Comparison of ENCODE assay signal across 9 mouse cellular contexts in the genomic region with DNA sequence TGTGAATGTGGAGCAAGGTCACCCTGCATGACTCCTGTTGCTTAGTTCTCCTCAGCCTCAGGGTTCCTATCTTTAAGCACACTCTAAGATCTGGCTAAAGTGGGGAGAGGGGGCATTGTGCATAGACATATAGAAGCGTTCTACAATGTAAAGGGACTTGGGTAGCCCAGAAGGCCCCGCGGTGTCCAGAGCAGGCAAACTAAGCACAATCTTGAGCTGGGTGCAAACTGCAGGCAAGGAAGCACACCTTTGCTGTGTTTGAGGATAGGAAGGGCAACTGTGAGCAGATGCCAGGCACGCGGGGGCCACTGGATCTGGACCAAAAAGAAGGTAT. TPM values are rescaled to one million over a fixed set of nuclear protein-coding genes. Genes with fewer than 3 reads are reported as not detected.
DNase-seq lines count a peak whose midpoint lies in the region; ATAC-seq lines count a peak whose summit lies in the region.
"Had no signal": no experiment of that assay in that cellular context is flagged by ENCODE, and none has a peak within 500 bp of the region (broad histone marks: within the 10 kb centered on the region; RNA-seq: fewer than 3 reads in every experiment).

No protein-coding gene starts in this region.

- no peak for DNase-seq in kidney, adult 11 months
- DNase-seq in embryonic facial prominence, embryonic 10.5 days (ENCODE audit: low spot score) = no peak
- no peak for DNase-seq in gastrocnemius, postnatal 14 days
- DNase-seq in left cerebral cortex, postnatal 25 days (ENCODE audit: low spot score in 2 of 2) = no peak
- DNase-seq in embryo, embryonic 10.5 days (ENCODE audit: low spot score) = no peak

- peak overlapping the region; percentile 59; the same call in 1 of the 2 replicates for H3K27ac ChIP-seq in kidney, embryonic 14.5 days (ENCODE audit: low read depth, low read length)
- peak overlapping the region; percentile 87 for H3K27ac ChIP-seq in embryonic facial prominence, embryonic 10.5 days (replicated peaks)
- H3K27ac ChIP-seq in hindbrain, embryonic 12.5 days = peak overlapping the region; percentile 79; the same call in 1 of the 2 replicates
- peak overlapping the region; percentile 79 for H3K27ac ChIP-seq in midbrain, embryonic 13.5 days

- peaks cover under 1% of the 10 kb centered on the region; the same call in 1 of the 2 replicates for H3K36me3 ChIP-seq in kidney, embryonic 14.5 days (ENCODE audit: control insufficient read depth, insufficient read depth, low read length)
- peaks cover 13% of the 10 kb centered on the region for H3K36me3 ChIP-seq in embryonic facial prominence, embryonic 10.5 days (replicated peaks)
- H3K36me3 ChIP-seq in hindbrain, embryonic 12.5 days = peaks cover 15% of the 10 kb centered on the region
- peaks cover 22% of the 10 kb centered on the region for H3K36me3 ChIP-seq in midbrain, embryonic 13.5 days

- WGBS in kidney, embryonic 14.5 days = 8% methylated on average over 5 of the region's 5 CpGs
- 6% methylated on average over 5 of the region's 5 CpGs for WGBS in embryonic facial prominence, embryonic 10.5 days
- 8% methylated on average over 5 of the region's 5 CpGs for WGBS in hindbrain, embryonic 12.5 days
- 7% methylated on average over 5 of the region's 5 CpGs for WGBS in midbrain, embryonic 13.5 days

- no peaks in the 10 kb centered on the region for H3K27me3 ChIP-seq in kidney, embryonic 14.5 days (ENCODE audit: control insufficient read depth, insufficient read depth, low read length)
- H3K27me3 ChIP-seq in embryonic facial prominence, embryonic 10.5 days (replicated peaks; ENCODE audit: low read depth, poor library complexity, severe bottlenecking) = peaks cover 32% of the 10 kb centered on the region
- H3K27me3 ChIP-seq in hindbrain, embryonic 12.5 days = peaks cover 6% of the 10 kb centered on the region; the same call in 1 of the 2 replicates
- H3K27me3 ChIP-seq in midbrain, embryonic 13.5 days = peaks cover 4% of the 10 kb centered on the region; the same call in 1 of the 2 replicates
- H3K27me3 ChIP-seq: Patski had no signal

- 0 out of 2 replicates have a peak, but pooled peaks cover 2% of the 10 kb centered on the region for H3K4me1 ChIP-seq in kidney, embryonic 14.5 days (ENCODE audit: control insufficient read depth, insufficient read depth, low read length)
- peaks cover 19% of the 10 kb centered on the region for H3K4me1 ChIP-seq in embryonic facial prominence, embryonic 10.5 days
- H3K4me1 ChIP-seq in hindbrain, embryonic 12.5 days = peaks cover 8% of the 10 kb centered on the region
- peaks cover 21% of the 10 kb centered on the region for H3K4me1 ChIP-seq in midbrain, embryonic 13.5 days (replicated peaks)

- peak; percentile 17; the same call in 1 of the 2 replicates for ATAC-seq in kidney, embryonic 14.5 days (ENCODE audit: low FRiP score, low TSS enrichment)
- 0 out of 2 replicates have a peak, but pooled peaks have one; percentile 9 for ATAC-seq in hindbrain, embryonic 12.5 days (ENCODE audit: low FRiP score)
- peak; percentile 37 for ATAC-seq in midbrain, embryonic 13.5 days

- peak overlapping the region; percentile 73 for H3K4me3 ChIP-seq in kidney, embryonic 14.5 days (ENCODE audit: low read length)
- H3K4me3 ChIP-seq in embryonic facial prominence, embryonic 10.5 days = peak overlapping the region; percentile 84
- H3K4me3 ChIP-seq in hindbrain, embryonic 12.5 days = peak overlapping the region; percentile 85
- peak overlapping the region; percentile 64 for H3K4me3 ChIP-seq in midbrain, embryonic 13.5 days (replicated peaks)

- no peaks in the 10 kb centered on the region for H3K9me3 ChIP-seq in kidney, embryonic 14.5 days (ENCODE audit: control insufficient read depth, low read length)
- no peaks in the 10 kb centered on the region for H3K9me3 ChIP-seq in embryonic facial prominence, embryonic 10.5 days
- H3K9me3 ChIP-seq in hindbrain, embryonic 12.5 days (replicated peaks) = no peaks in the 10 kb centered on the region
- no peaks in the 10 kb centered on the region for H3K9me3 ChIP-seq in midbrain, embryonic 13.5 days

- H3K4me2 ChIP-seq in kidney, embryonic 14.5 days (replicated peaks; ENCODE audit: low read depth, low read length) = peak overlapping the region; percentile 97
- H3K4me2 ChIP-seq in hindbrain, embryonic 12.5 days (replicated peaks) = peak overlapping the region; percentile 91
- H3K4me2 ChIP-seq in midbrain, embryonic 13.5 days (replicated peaks) = peak overlapping the region; percentile 94

- intact Hi-C loops in gastrocnemius, postnatal 14 days (cut with DNase I; ENCODE audit: low total_unique reads) = no loop called here
- intact Hi-C loops in left cerebral cortex, postnatal 25 days (cut with DNase I) = no loop called here

- H3K9ac ChIP-seq in kidney, embryonic 14.5 days (ENCODE audit: low read depth, low read length) = peak overlapping the region; percentile 85
- H3K9ac ChIP-seq in hindbrain, embryonic 12.5 days = peak overlapping the region; percentile 89
- peak overlapping the region; percentile 88 for H3K9ac ChIP-seq in midbrain, embryonic 13.5 days (replicated peaks)

RNA-seq across cellular contexts. Expression of gene Ppp1r26, which starts 0.5 kb away (rescaled TPM):
- polyA plus RNA-seq in kidney, embryonic 14.5 days (2014; fragmentation: Nextera tagmentation; extraction: Ambion mirVana) = 3.0 and 6.2 TPM in 2 replicates
- 5.0 and 5.3 TPM in 2 replicates for polyA plus RNA-seq in embryonic facial prominence, embryonic 10.5 days (2016; fragmentation: Nextera tagmentation; extraction: Ambion mirVana)
- 10.0 and 10.6 TPM in 2 replicates for polyA plus RNA-seq in hindbrain, embryonic 12.5 days (2016; fragmentation: Nextera tagmentation; extraction: Ambion mirVana)
- polyA plus RNA-seq in midbrain, embryonic 13.5 days (2015; fragmentation: Nextera tagmentation; extraction: Ambion mirVana) = 10.7 and 11.8 TPM in 2 replicates
- 1 to 10 TPM; 1.5 to 2.7 TPM for total RNA-seq in gastrocnemius, postnatal 14 days (2021)
- 10 to 100 TPM; 23.5 to 29.0 TPM for total RNA-seq in left cerebral cortex, postnatal 25 days (2021)

RNA-seq across cellular contexts. Expression of gene 1700007K13Rik, which starts 20.0 kb away (rescaled TPM):
- 0.37 and 0.53 TPM in 2 replicates for polyA plus RNA-seq in kidney, embryonic 14.5 days (2014; fragmentation: Nextera tagmentation; extraction: Ambion mirVana)
- 1.3 and 1.5 TPM in 2 replicates for polyA plus RNA-seq in embryonic facial prominence, embryonic 10.5 days (2016; fragmentation: Nextera tagmentation; extraction: Ambion mirVana)
- polyA plus RNA-seq in hindbrain, embryonic 12.5 days (2016; fragmentation: Nextera tagmentation; extraction: Ambion mirVana) = 3.7 and 4.0 TPM in 2 replicates
- polyA plus RNA-seq in midbrain, embryonic 13.5 days (2015; fragmentation: Nextera tagmentation; extraction: Ambion mirVana) = 0.85 and 1.3 TPM in 2 replicates
- under 1 TPM in 1 of 2 experiments, not detected in 1; 0.55 TPM for total RNA-seq in gastrocnemius, postnatal 14 days (2021)
- 1 to 10 TPM; 3.2 to 5.4 TPM for total RNA-seq in left cerebral cortex, postnatal 25 days (2021)

RNA-seq across cellular contexts. Expression of gene Mrps2, which starts 21.7 kb away (rescaled TPM):
- polyA plus RNA-seq in kidney, embryonic 14.5 days (2014; fragmentation: Nextera tagmentation; extraction: Ambion mirVana) = 51.9 and 73.0 TPM in 2 replicates
- polyA plus RNA-seq in embryonic facial prominence, embryonic 10.5 days (2016; fragmentation: Nextera tagmentation; extraction: Ambion mirVana) = 68.5 and 71.9 TPM in 2 replicates
- 52.5 and 54.3 TPM in 2 replicates for polyA plus RNA-seq in hindbrain, embryonic 12.5 days (2016; fragmentation: Nextera tagmentation; extraction: Ambion mirVana)
- polyA plus RNA-seq in midbrain, embryonic 13.5 days (2015; fragmentation: Nextera tagmentation; extraction: Ambion mirVana) = 50.1 and 52.3 TPM in 2 replicates
- total RNA-seq in gastrocnemius, postnatal 14 days (2021) = 10 to 100 TPM; 25.3 to 28.5 TPM
- total RNA-seq in left cerebral cortex, postnatal 25 days (2021) = 10 to 100 TPM; 39.1 to 41.1 TPM

RNA-seq across cellular contexts. Expression of gene Gbgt1, which starts 50.5 kb away (rescaled TPM):
- polyA plus RNA-seq in kidney, embryonic 14.5 days (2014; fragmentation: Nextera tagmentation; extraction: Ambion mirVana) = 2.7 and 3.5 TPM in 2 replicates
- 0.22 TPM in 1 of 2 replicates, not detected in the other for polyA plus RNA-seq in embryonic facial prominence, embryonic 10.5 days (2016; fragmentation: Nextera tagmentation; extraction: Ambion mirVana)
- 0.67 and 0.72 TPM in 2 replicates for polyA plus RNA-seq in hindbrain, embryonic 12.5 days (2016; fragmentation: Nextera tagmentation; extraction: Ambion mirVana)
- polyA plus RNA-seq in midbrain, embryonic 13.5 days (2015; fragmentation: Nextera tagmentation; extraction: Ambion mirVana) = 0.54 and 1.4 TPM in 2 replicates
- 1 to 10 TPM; 1.7 to 1.9 TPM for total RNA-seq in gastrocnemius, postnatal 14 days (2021)
- total RNA-seq in left cerebral cortex, postnatal 25 days (2021) = 1 to 10 TPM; 2.5 to 2.7 TPM
- polyA plus RNA-seq: Patski had no signal

RNA-seq across cellular contexts. Expression of gene Gm10134, which starts 59.7 kb away (rescaled TPM):
- 2.7 and 9.9 TPM in 2 replicates for polyA plus RNA-seq in kidney, embryonic 14.5 days (2014; fragmentation: Nextera tagmentation; extraction: Ambion mirVana)
- polyA plus RNA-seq in embryonic facial prominence, embryonic 10.5 days (2016; fragmentation: Nextera tagmentation; extraction: Ambion mirVana) = not detected in 2 replicates
- polyA plus RNA-seq in hindbrain, embryonic 12.5 days (2016; fragmentation: Nextera tagmentation; extraction: Ambion mirVana) = 1.8 and 2.8 TPM in 2 replicates
- 1.0 and 1.5 TPM in 2 replicates for polyA plus RNA-seq in midbrain, embryonic 13.5 days (2015; fragmentation: Nextera tagmentation; extraction: Ambion mirVana)
- total RNA-seq in gastrocnemius, postnatal 14 days (2021) = under 1 TPM in 1 of 2 experiments, not detected in 1; 0.90 TPM
- total RNA-seq in left cerebral cortex, postnatal 25 days (2021) = 1 to 10 TPM; 1.1 to 1.2 TPM
- polyA plus RNA-seq: Patski had no signal
